Mouse (Mus musculus) spleen, postnatal 14 days (tissue): ENCODE data around the gene Pdxp.
A peak's percentile ranks its signal among the peaks of the same experiment; 100 is the strongest.

Experiments used
- DNase-seq, 2 experiments: peaks; one replicate each; pipeline ENCODE4 v3.0.0; 2021 to 2022; ENCODE audit warnings: low spot score in 2 of 2

Pdxp gene

GRCm38 (mm10) chr15:78927788-78928457, 14.2 kb downstream of the Pdxp start:
- peak; percentile 53 to 63 for DNase-seq

- DNase-seq: no peak
Measured at GRCm38 (mm10) chr15:78928539-78928938, 14.8 kb downstream of the Pdxp start.

GRCm38 (mm10) chr15:78930192-78930706, 16.5 kb downstream of the Pdxp start:
- DNase-seq: no peak

GRCm38 (mm10) chr15:78930801-78931426, 17.2 kb downstream of the Pdxp start:
- DNase-seq: no peak

GRCm38 (mm10) chr15:78931577-78931976, 17.9 kb downstream of the Pdxp start:
- DNase-seq: peak in 1 of 2 experiments; percentile 58

GRCm38 (mm10) chr15:78934784-78935320, 21.1 kb downstream of the Pdxp start, which contains the start of gene Nol12:
Gene Nol12 (plus strand): TSS chr15:78934933.
- DNase-seq: peak; percentile 63 to 77

- DNase-seq: no peak
Measured at GRCm38 (mm10) chr15:78936403-78936802, 22.7 kb downstream of the Pdxp start.

- DNase-seq: no peak
Measured at GRCm38 (mm10) chr15:78937311-78937710, 23.6 kb downstream of the Pdxp start.

- no peak for DNase-seq
Measured at GRCm38 (mm10) chr15:78937963-78938362, 24.2 kb downstream of the Pdxp start.

GRCm38 (mm10) chr15:78940325-78940724, 26.6 kb downstream of the Pdxp start:
- DNase-seq: no peak

- DNase-seq: peak in 1 of 2 experiments; percentile 59
Measured at GRCm38 (mm10) chr15:78942663-78943062, 28.9 kb downstream of the Pdxp start.

- DNase-seq: no peak
Measured at GRCm38 (mm10) chr15:78946232-78946631, 32.5 kb downstream of the Pdxp start.

GRCm38 (mm10) chr15:78947657-78948056, 33.9 kb downstream of the Pdxp start, which contains the start of gene Triobp:
Gene Triobp (plus strand): TSS chr15:78947724.
- DNase-seq: peak; percentile 44 to 49

- no peak for DNase-seq
Measured at GRCm38 (mm10) chr15:78948152-78948725, 34.5 kb downstream of the Pdxp start.

GRCm38 (mm10) chr15:78948883-78949282, 35.2 kb downstream of the Pdxp start:
- no peak for DNase-seq

GRCm38 (mm10) chr15:78955663-78956062, 41.9 kb downstream of the Pdxp start:
- DNase-seq: no peak

- no peak for DNase-seq
Measured at GRCm38 (mm10) chr15:78956351-78956750, 42.6 kb downstream of the Pdxp start.

GRCm38 (mm10) chr15:78957021-78957420, 43.3 kb downstream of the Pdxp start:
- no peak for DNase-seq

- no peak for DNase-seq
Measured at GRCm38 (mm10) chr15:78959537-78959936, 45.8 kb downstream of the Pdxp start.

- DNase-seq: no peak
Measured at GRCm38 (mm10) chr15:78960088-78960487, 46.4 kb downstream of the Pdxp start.

GRCm38 (mm10) chr15:78962885-78963284, 49.2 kb downstream of the Pdxp start:
- DNase-seq: peak in 1 of 2 experiments; percentile 57
